Mouse (Mus musculus) common myeloid progenitor, adult 5-6 weeks (primary cell): ENCODE data around the gene Nfat5. TPM values are rescaled to one million over a fixed set of nuclear protein-coding genes. Genes with fewer than 3 reads are reported as not detected.

Experiments used
- total RNA-seq: library from RNA; stranded (forward); fragments of 200-1000, 187-1606 nt; gene quantifications from 2 replicates; pipeline ENCODE4 v1.2.3, GENCODE M21; 2017

Gene Nfat5
- total RNA-seq, 1 experiment from 2014 or later = 35.4 TPM

Other genes with a start within 250 kb of the Nfat5 start
- gene Pdf, start 244.9 kb upstream of the Nfat5 start, total RNA-seq = 45.9 and 83.2 TPM in 2 replicates
- gene Cog8, start 236.8 kb upstream of the Nfat5 start, total RNA-seq = 17.7 and 20.5 TPM in 2 replicates
- gene Nip7, start 236.6 kb upstream of the Nfat5 start, total RNA-seq = 20.4 and 28.4 TPM in 2 replicates
- gene Tmed6, start 227.8 kb upstream of the Nfat5 start, total RNA-seq = not detected in 2 replicates
- gene Terf2, start 196.9 kb upstream of the Nfat5 start, total RNA-seq = 32.9 and 37.2 TPM in 2 replicates
- gene Cyb5b, start 142.8 kb upstream of the Nfat5 start, total RNA-seq = 56.5 and 72.9 TPM in 2 replicates
- gene Nqo1, start 109.7 kb downstream of the Nfat5 start, total RNA-seq = 6.9 and 7.9 TPM in 2 replicates
- 33.9 and 41.5 TPM in 2 replicates for gene Nob1, start 131.6 kb downstream of the Nfat5 start, total RNA-seq
- 44.4 and 47.0 TPM in 2 replicates for gene Wwp2, start 142.9 kb downstream of the Nfat5 start, total RNA-seq